Mouse (Mus musculus) intestine, embryonic 16.5 days (tissue): Measurements from ENCODE around the gene Pcif1. TPM values are rescaled to one million over a fixed set of nuclear protein-coding genes. Genes with fewer than 3 reads are reported as not detected.

Experiments used
- ATAC-seq: fragments of 200-750 bp; cut with Nextera tagmentation; 2 replicates; pipeline ENCODE4 v1.8.0; 2017; ENCODE audit warnings: moderate TSS enrichment, moderate library complexity
- H3K27ac ChIP-seq: fragments of 300-500 bp; sonication (generic); 2 replicates; pipeline ENCODE4 v1.5.1; 2014; ENCODE audit warnings: mild to moderate bottlenecking, low read length
- H3K27me3 ChIP-seq: fragments of 300-500 bp; sonication (generic); replicated peaks from 2 replicates; pipeline ENCODE4 v1.6.1; 2014; ENCODE audit warnings: low read length, control low read depth, mixed read lengths; ENCODE audit not compliant: control insufficient read depth, insufficient read depth
- H3K36me3 ChIP-seq: fragments of 300-500 bp; sonication (generic); 2 replicates; pipeline ENCODE4 v1.6.1; 2014; ENCODE audit warnings: low read length, control low read depth; ENCODE audit not compliant: control insufficient read depth, insufficient read depth
- H3K4me1 ChIP-seq: fragments of 300-500 bp; sonication (generic); 2 replicates; pipeline ENCODE4 v1.6.1; 2014; ENCODE audit warnings: low read length, control low read depth, mixed read lengths; ENCODE audit not compliant: control insufficient read depth, insufficient read depth
- H3K4me2 ChIP-seq: fragments of 300-500 bp; sonication (generic); 2 replicates; pipeline ENCODE4 v1.6.1; 2014; ENCODE audit warnings: low read depth, low read length, control low read depth
- H3K4me3 ChIP-seq: fragments of 300-500 bp; sonication (generic); 2 replicates; pipeline ENCODE4 v1.5.1; 2014; ENCODE audit warnings: mild to moderate bottlenecking, low read length
- H3K9ac ChIP-seq: fragments of 300-500 bp; sonication (generic); 2 replicates; pipeline ENCODE4 v1.6.1; 2014; ENCODE audit warnings: low read depth, low read length
- H3K9me3 ChIP-seq: fragments of 300-500 bp; sonication (generic); 2 replicates; pipeline ENCODE4 v1.6.1; 2016; ENCODE audit warnings: low read length, control low read depth; ENCODE audit not compliant: control insufficient read depth
- WGBS: fragments of 180-500 bp; shearing (Covaris S2); extraction: QIAGEN DNeasy Blood & Tissue Kit; methylation state at CpG from one replicate; pipeline ENCODE4 v1.1.7; 2014; 5-methylcytosine and 5-hydroxymethylcytosine counted together
- polyA plus RNA-seq: library from polyadenylated mRNA; unstranded; fragments of >200 nt; fragmentation: Nextera tagmentation; extraction: Ambion mirVana; gene quantifications from 2 replicates; pipeline ENCODE4 v1.2.1, GENCODE M21; 2015

Pcif1 gene
- polyA plus RNA-seq, 1 experiment from 2014 or later = 64.0 TPM

DNA sequence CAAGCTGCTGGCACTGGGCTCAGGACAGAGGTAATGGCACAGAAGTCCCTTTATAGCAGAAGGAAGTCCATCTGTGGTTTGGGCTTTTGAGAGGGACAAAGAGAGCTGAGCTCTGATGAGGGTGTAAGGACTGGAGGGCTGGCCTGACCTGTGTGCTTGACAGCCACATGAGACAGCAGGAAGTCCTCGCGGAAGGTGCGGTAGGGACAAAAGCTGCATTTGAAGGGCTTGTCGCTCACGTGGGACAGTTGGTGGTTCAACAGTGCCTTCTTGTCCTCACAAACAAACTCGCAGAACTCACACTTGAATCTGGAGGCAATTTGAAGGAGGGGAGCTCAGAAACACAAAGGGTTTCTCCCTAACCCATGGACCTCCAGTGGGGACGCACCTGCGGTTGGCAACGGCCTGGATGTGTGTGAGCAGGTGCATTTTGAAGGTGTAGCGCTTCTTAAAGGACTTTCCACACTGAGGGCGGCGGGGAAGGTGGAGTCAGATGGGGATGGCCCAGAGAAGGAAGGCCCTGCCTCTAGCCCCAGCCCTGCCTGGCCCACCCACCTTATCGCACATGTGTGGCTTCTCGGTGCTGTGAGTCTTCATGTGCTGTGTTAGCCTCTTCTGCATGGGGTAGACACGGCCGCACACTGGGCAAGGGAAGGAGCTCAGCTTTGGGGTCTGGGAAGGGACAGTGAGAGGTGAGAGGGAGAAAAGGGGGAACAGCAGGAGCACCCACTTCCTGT, 20.8 kb downstream of the Pcif1 start:
- no peak overlapping the region for H3K27ac ChIP-seq
- no peak overlapping the region for H3K4me3 ChIP-seq
- H3K4me2 ChIP-seq = no peak overlapping the region
- no peak for ATAC-seq
- WGBS = 92% methylated on average over 16 of the region's 16 CpGs
- H3K9me3 ChIP-seq = no peaks in the 10 kb centered on the region
- no peak overlapping the region for H3K9ac ChIP-seq
- H3K27me3 ChIP-seq = no peaks in the 10 kb centered on the region
- no peaks in the 10 kb centered on the region for H3K4me1 ChIP-seq
- H3K36me3 ChIP-seq = peaks cover 49% of the 10 kb centered on the region

- H3K27ac ChIP-seq = no peak overlapping the region
- H3K9me3 ChIP-seq = peaks cover 5% of the 10 kb centered on the region
- no peaks in the 10 kb centered on the region for H3K27me3 ChIP-seq
- H3K36me3 ChIP-seq = peaks cover 45% of the 10 kb centered on the region
- H3K9ac ChIP-seq = no peak overlapping the region
- ATAC-seq = peak; percentile 29; the same call in 1 of the 2 replicates
- WGBS = 89% methylated on average over 13 of the region's 13 CpGs
- H3K4me3 ChIP-seq = no peak overlapping the region
- no peaks in the 10 kb centered on the region for H3K4me1 ChIP-seq
- no peak overlapping the region for H3K4me2 ChIP-seq
Measured at GRCm38 (mm10) chr2:164901380-164901779, 22.3 kb downstream of the Pcif1 start.

DNA sequence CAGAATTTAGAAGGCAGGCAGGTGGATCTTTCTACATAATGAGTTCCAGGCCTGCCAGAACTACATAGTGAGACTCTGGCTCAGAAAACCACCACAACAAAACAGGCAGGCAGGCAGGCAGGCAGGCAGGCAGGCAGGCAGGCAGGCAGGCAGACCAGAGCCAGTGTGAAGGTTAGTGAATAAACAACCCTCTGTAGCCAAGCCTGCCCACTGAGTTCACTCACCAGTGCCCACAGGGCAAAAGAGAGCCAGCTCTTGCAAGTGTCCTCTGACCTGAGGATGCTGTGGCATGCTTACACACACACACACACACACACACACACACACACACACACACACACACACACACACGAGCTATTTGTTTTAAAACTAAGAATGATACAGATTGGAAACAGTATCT, 24.4 kb downstream of the Pcif1 start:
- Histone ChIP-seq H3K4me3 (no peak overlapping the region), H3K27me3 (no peaks in the 10 kb centered on the region), H3K4me2 (no peak overlapping the region), H3K4me1 (no peaks in the 10 kb centered on the region), H3K27ac (no peak overlapping the region), H3K9ac (no peak overlapping the region), H3K9me3 (peaks cover 6% of the 10 kb centered on the region), H3K36me3 (peaks cover 57% of the 10 kb centered on the region)
- 65% methylated on average over 1 of the region's 1 CpGs for WGBS
- ATAC-seq = no peak

DNA sequence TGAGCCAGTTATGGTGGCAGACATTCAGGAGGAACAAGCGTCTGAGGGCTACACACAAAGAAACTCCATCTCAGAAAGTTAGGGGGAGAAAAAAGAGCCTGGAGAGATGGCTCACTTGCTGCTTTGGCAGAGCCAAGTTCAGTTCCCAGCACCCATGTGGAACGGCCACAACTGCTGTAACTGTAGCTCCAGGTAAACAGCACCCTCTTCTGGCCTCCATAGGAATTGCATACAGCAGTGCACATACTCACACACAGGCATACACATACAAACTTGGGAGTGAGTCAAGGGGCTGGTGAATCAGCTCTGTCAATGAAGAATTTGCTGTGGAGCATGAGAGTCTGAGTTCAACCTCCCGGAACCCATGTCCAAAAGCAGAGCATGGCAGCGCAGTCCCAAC, 27.0 kb downstream of the Pcif1 start:
- Histone ChIP-seq H3K36me3 (peaks cover 55% of the 10 kb centered on the region), H3K9ac (no peak overlapping the region), H3K27ac (no peak overlapping the region), H3K4me2 (no peak overlapping the region), H3K9me3 (peaks cover 6% of the 10 kb centered on the region), H3K4me3 (no peak overlapping the region), H3K27me3 (no peaks in the 10 kb centered on the region), H3K4me1 (peaks cover 14% of the 10 kb centered on the region)
- ATAC-seq = no peak
- 94% methylated on average over 4 of the region's 4 CpGs for WGBS

GRCm38 (mm10) chr2:164907511-164907910, 28.4 kb downstream of the Pcif1 start:
- no peak overlapping the region for H3K4me2 ChIP-seq
- no peak overlapping the region for H3K9ac ChIP-seq
- H3K27ac ChIP-seq = no peak overlapping the region
- ATAC-seq = no peak
- no peak overlapping the region for H3K4me3 ChIP-seq
- H3K27me3 ChIP-seq = no peaks in the 10 kb centered on the region
- H3K9me3 ChIP-seq = peaks cover 6% of the 10 kb centered on the region
- 99% methylated on average over 12 of the region's 12 CpGs for WGBS
- H3K4me1 ChIP-seq = peaks cover 17% of the 10 kb centered on the region
- H3K36me3 ChIP-seq = peaks cover 45% of the 10 kb centered on the region

GRCm38 (mm10) chr2:164908011-164908410, 28.9 kb downstream of the Pcif1 start:
- ATAC-seq = no peak
- 97% methylated on average over 5 of the region's 5 CpGs for WGBS
- Histone ChIP-seq H3K27me3 (no peaks in the 10 kb centered on the region), H3K9me3 (peaks cover 6% of the 10 kb centered on the region), H3K36me3 (peaks cover 45% of the 10 kb centered on the region), H3K4me1 (peaks cover 17% of the 10 kb centered on the region), H3K4me2 (no peak overlapping the region), H3K27ac (no peak overlapping the region), H3K9ac (no peak overlapping the region), H3K4me3 (no peak overlapping the region)

- no peak overlapping the region for H3K27ac ChIP-seq
- WGBS = 80% methylated on average over 3 of the region's 3 CpGs
- H3K4me2 ChIP-seq = no peak overlapping the region
- no peak overlapping the region for H3K4me3 ChIP-seq
- ATAC-seq = no peak
- peaks cover 17% of the 10 kb centered on the region for H3K4me1 ChIP-seq
- H3K9ac ChIP-seq = no peak overlapping the region; the same call in 1 of the 2 replicates
- peaks cover 6% of the 10 kb centered on the region for H3K9me3 ChIP-seq
- H3K36me3 ChIP-seq = peaks cover 44% of the 10 kb centered on the region
- H3K27me3 ChIP-seq = no peaks in the 10 kb centered on the region
Measured at GRCm38 (mm10) chr2:164909100-164909499, 30.0 kb downstream of the Pcif1 start.

- Histone ChIP-seq H3K4me2 (peak overlapping the region; percentile 69), H3K9ac (peak overlapping the region; percentile 93), H3K4me1 (peaks cover 17% of the 10 kb centered on the region), H3K27me3 (no peaks in the 10 kb centered on the region), H3K36me3 (peaks cover 41% of the 10 kb centered on the region), H3K27ac (no peak overlapping the region), H3K4me3 (peak overlapping the region; percentile 93), H3K9me3 (peaks cover 6% of the 10 kb centered on the region)
- no peak for ATAC-seq
- whole genome bisulfite sequencing = 75% methylated on average over 1 of the region's 1 CpGs
Measured at GRCm38 (mm10) chr2:164909542-164909941, 30.4 kb downstream of the Pcif1 start.

- Histone ChIP-seq H3K4me3 (peak overlapping the region; percentile 93), H3K36me3 (peaks cover 36% of the 10 kb centered on the region), H3K4me2 (peak overlapping the region; percentile 69), H3K9ac (peak overlapping the region; percentile 93), H3K9me3 (peaks cover 6% of the 10 kb centered on the region), H3K27me3 (no peaks in the 10 kb centered on the region), H3K27ac (peak overlapping the region; percentile 98), H3K4me1 (peaks cover 17% of the 10 kb centered on the region)
- 4% methylated on average over 37 of the region's 37 CpGs for WGBS
- ATAC-seq = peak; percentile 26
Measured at GRCm38 (mm10) chr2:164910360-164911061, 31.4 kb downstream of the Pcif1 start.
